Mouse (Mus musculus): Measurements from ENCODE around the gene Kirrel. TPM values are rescaled to one million over a fixed set of nuclear protein-coding genes. Genes with fewer than 3 reads are reported as not detected.

Kirrel gene
- total and polyA plus RNA-seq, 2 experiments from 2014 or later = 2.9 to 11.3 TPM

GRCm38 (mm10) chr3:87196637-87197036 is 22.1 kb upstream of the Kirrel start:
- Histone ChIP-seq H3K9ac (replicated peaks; ENCODE audit: low read length) (no peak overlapping the region), H3K9me3 (ENCODE audit: low read length) (no peaks in the 10 kb centered on the region), H3K4me1 (ENCODE audit: insufficient read depth, low read length) (no peaks in the 10 kb centered on the region), H3K27me3 (ENCODE audit: insufficient read depth, low read length) (no peaks in the 10 kb centered on the region), H3K27ac (no peak overlapping the region), H3K4me2 (ENCODE audit: low read depth, low read length) (no peak overlapping the region), H3K36me3 (ENCODE audit: insufficient read depth, low read length) (no peaks in the 10 kb centered on the region), H3K4me3 (ENCODE audit: low read length) (no peak overlapping the region)
- no peak for TF ChIP-seq CTCF (IDR thresholded peaks at IDR 0.05; ENCODE audit: low read depth)
- DNase-seq (ENCODE audit: low spot score) (peak; percentile 37), ATAC-seq (peak; percentile 51)
- 25% methylated on average over 6 of the region's 6 CpGs for WGBS

GRCm38 (mm10) chr3:87195041-87195440 is 20.5 kb upstream of the Kirrel start:
- no peak for TF ChIP-seq CTCF (IDR thresholded peaks at IDR 0.05; ENCODE audit: low read depth)
- Histone ChIP-seq H3K9ac (replicated peaks; ENCODE audit: low read length) (no peak overlapping the region), H3K4me3 (ENCODE audit: low read length) (no peak overlapping the region), H3K4me2 (ENCODE audit: low read depth, low read length) (no peak overlapping the region), H3K4me1 (ENCODE audit: insufficient read depth, low read length) (no peaks in the 10 kb centered on the region), H3K27me3 (ENCODE audit: insufficient read depth, low read length) (no peaks in the 10 kb centered on the region), H3K36me3 (ENCODE audit: insufficient read depth, low read length) (no peaks in the 10 kb centered on the region), H3K27ac (no peak overlapping the region), H3K9me3 (ENCODE audit: low read length) (no peaks in the 10 kb centered on the region)
- DNase-seq (ENCODE audit: low spot score) (no peak), ATAC-seq (no peak)
- 88% methylated on average over 4 of the region's 4 CpGs for WGBS

GRCm38 (mm10) chr3:87194591-87194990 is 20.0 kb upstream of the Kirrel start:
- Histone ChIP-seq H3K9me3 (ENCODE audit: low read length) (no peaks in the 10 kb centered on the region), H3K4me2 (ENCODE audit: low read depth, low read length) (no peak overlapping the region), H3K4me1 (ENCODE audit: insufficient read depth, low read length) (no peaks in the 10 kb centered on the region), H3K36me3 (ENCODE audit: insufficient read depth, low read length) (no peaks in the 10 kb centered on the region), H3K27ac (no peak overlapping the region), H3K4me3 (ENCODE audit: low read length) (no peak overlapping the region), H3K9ac (replicated peaks; ENCODE audit: low read length) (no peak overlapping the region), H3K27me3 (ENCODE audit: insufficient read depth, low read length) (no peaks in the 10 kb centered on the region)
- DNase-seq (ENCODE audit: low spot score) = no peak
- ATAC-seq = no peak
- no peak for TF ChIP-seq CTCF (IDR thresholded peaks at IDR 0.05; ENCODE audit: low read depth)
- 87% methylated on average over 2 of the region's 2 CpGs for WGBS

- Histone ChIP-seq H3K4me3 (ENCODE audit: low read length) (no peak overlapping the region), H3K27me3 (ENCODE audit: insufficient read depth, low read length) (no peaks in the 10 kb centered on the region), H3K4me2 (ENCODE audit: low read depth, low read length) (no peak overlapping the region), H3K36me3 (ENCODE audit: insufficient read depth, low read length) (no peaks in the 10 kb centered on the region), H3K27ac (no peak overlapping the region), H3K9ac (replicated peaks; ENCODE audit: low read length) (no peak overlapping the region), H3K4me1 (ENCODE audit: insufficient read depth, low read length) (no peaks in the 10 kb centered on the region), H3K9me3 (ENCODE audit: low read length) (no peaks in the 10 kb centered on the region)
- WGBS = 52% methylated on average over 1 of the region's 1 CpGs
- ATAC-seq (no peak), DNase-seq (ENCODE audit: low spot score) (no peak)
- TF ChIP-seq CTCF (IDR thresholded peaks at IDR 0.05; ENCODE audit: low read depth) = no peak
Measured at GRCm38 (mm10) chr3:87193756-87194155, 19.2 kb upstream of the Kirrel start.

GRCm38 (mm10) chr3:87193352-87193751 is 18.8 kb upstream of the Kirrel start:
- Histone ChIP-seq H3K4me2 (ENCODE audit: low read depth, low read length) (no peak overlapping the region), H3K9ac (replicated peaks; ENCODE audit: low read length) (no peak overlapping the region), H3K4me1 (ENCODE audit: insufficient read depth, low read length) (no peaks in the 10 kb centered on the region), H3K4me3 (ENCODE audit: low read length) (no peak overlapping the region), H3K9me3 (ENCODE audit: low read length) (no peaks in the 10 kb centered on the region), H3K27ac (no peak overlapping the region), H3K27me3 (ENCODE audit: insufficient read depth, low read length) (no peaks in the 10 kb centered on the region), H3K36me3 (ENCODE audit: insufficient read depth, low read length) (no peaks in the 10 kb centered on the region)
- ATAC-seq (no peak), DNase-seq (ENCODE audit: low spot score) (no peak)
- 69% methylated on average over 6 of the region's 6 CpGs for WGBS
- no peak for TF ChIP-seq CTCF (IDR thresholded peaks at IDR 0.05; ENCODE audit: low read depth)

- H3K36me3 ChIP-seq (ENCODE audit: insufficient read depth, low read length) = no peaks in the 10 kb centered on the region
- no peak for TF ChIP-seq CTCF (IDR thresholded peaks at IDR 0.05; ENCODE audit: low read depth)
- no peaks in the 10 kb centered on the region for H3K27me3 ChIP-seq (ENCODE audit: insufficient read depth, low read length)
- DNase-seq (ENCODE audit: low spot score) = no peak
- H3K4me1 ChIP-seq (ENCODE audit: insufficient read depth, low read length) = peaks cover 5% of the 10 kb centered on the region; the same call in 1 of the 2 replicates
- no peak overlapping the region for H3K9ac ChIP-seq (replicated peaks; ENCODE audit: low read length)
- no peak overlapping the region for H3K27ac ChIP-seq
- no peak overlapping the region for H3K4me2 ChIP-seq (ENCODE audit: low read depth, low read length)
- no peak overlapping the region for H3K4me3 ChIP-seq (ENCODE audit: low read length)
- WGBS = 76% methylated on average over 4 of the region's 4 CpGs
- no peak for ATAC-seq
- H3K9me3 ChIP-seq (ENCODE audit: low read length) = no peaks in the 10 kb centered on the region
Measured at GRCm38 (mm10) chr3:87176687-87177086, 2.1 kb upstream of the Kirrel start.

GRCm38 (mm10) chr3:87175438-87175815 is 880 bp upstream of the Kirrel start:
- peak overlapping the region; percentile 53; the same call in 1 of the 2 replicates for H3K9ac ChIP-seq (replicated peaks; ENCODE audit: low read length)
- WGBS = 57% methylated on average over 3 of the region's 3 CpGs
- H3K27me3 ChIP-seq (ENCODE audit: insufficient read depth, low read length) = no peaks in the 10 kb centered on the region
- no peak for ATAC-seq
- H3K4me2 ChIP-seq (ENCODE audit: low read depth, low read length) = peak overlapping the region; percentile 73
- peak; percentile 83 for TF ChIP-seq CTCF (IDR thresholded peaks at IDR 0.05; ENCODE audit: low read depth)
- H3K4me3 ChIP-seq (ENCODE audit: low read length) = peak overlapping the region; percentile 51; the same call in 1 of the 2 replicates
- H3K36me3 ChIP-seq (ENCODE audit: insufficient read depth, low read length) = no peaks in the 10 kb centered on the region
- no peaks in the 10 kb centered on the region for H3K9me3 ChIP-seq (ENCODE audit: low read length)
- H3K4me1 ChIP-seq (ENCODE audit: insufficient read depth, low read length) = peaks cover 10% of the 10 kb centered on the region; the same call in 1 of the 2 replicates
- DNase-seq (ENCODE audit: low spot score) = peak; percentile 77
- H3K27ac ChIP-seq = peak overlapping the region; percentile 74; the same call in 1 of the 2 replicates
